ENCODE assay signal across 10 mouse cellular contexts in the genomic region with DNA sequence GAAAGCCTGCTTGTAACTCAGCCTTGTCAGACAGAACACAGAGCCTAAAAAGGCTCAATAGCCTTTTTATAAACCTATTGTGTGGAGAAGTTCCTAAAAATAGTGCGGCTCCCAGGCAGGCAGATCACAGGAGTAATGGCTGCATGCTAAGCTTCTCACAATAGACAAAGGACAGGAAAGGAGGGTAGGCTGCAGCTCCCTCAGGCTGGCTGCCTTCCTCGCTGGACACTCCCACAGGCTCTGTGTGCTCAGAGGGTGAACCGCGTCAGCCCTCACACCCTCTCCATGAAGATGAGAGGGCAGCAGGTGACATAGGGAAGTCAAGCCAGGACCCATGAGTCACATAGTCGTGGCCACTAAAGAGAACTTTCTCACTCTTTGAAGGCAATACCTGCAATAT. TPM values are rescaled to one million over a fixed set of nuclear protein-coding genes. Genes with fewer than 3 reads are reported as not detected.
DNase-seq lines count a peak whose midpoint lies in the region; ATAC-seq lines count a peak whose summit lies in the region.
"Had no signal": no experiment of that assay in that cellular context is flagged by ENCODE, and none has a peak within 500 bp of the region (broad histone marks: within the 10 kb centered on the region; RNA-seq: fewer than 3 reads in every experiment).

No protein-coding gene starts in this region.

- peak; percentile 61 to 74 for DNase-seq in heart, adult 18-20 months
- DNase-seq in heart, postnatal 36 days, result no peak
- no peak for DNase-seq in right cerebral cortex, postnatal 4 days
- DNase-seq in cerebellum, adult 9-10 months, result no peak
- DNase-seq in gastrocnemius, adult 8-10 months (ENCODE audit: low spot score in 2 of 2), result no peak

- peak overlapping the region; percentile 45; the same call in 1 of the 2 replicates for H3K27ac ChIP-seq in embryonic facial prominence, embryonic 15.5 days (replicated peaks)
- peak overlapping the region; percentile 60; the same call in 1 of the 2 replicates for H3K27ac ChIP-seq in hindbrain, embryonic 12.5 days
- peak overlapping the region; percentile 69 for H3K27ac ChIP-seq in midbrain, embryonic 12.5 days (replicated peaks)
- H3K27ac ChIP-seq: limb, embryonic 12.5 days had no signal

- H3K27me3 ChIP-seq in embryonic facial prominence, embryonic 15.5 days, result no peaks in the 10 kb centered on the region; the same call in 1 of the 2 replicates
- no peaks in the 10 kb centered on the region for H3K27me3 ChIP-seq in hindbrain, embryonic 12.5 days
- peaks cover 7% of the 10 kb centered on the region; the same call in 1 of the 2 replicates for H3K27me3 ChIP-seq in midbrain, embryonic 12.5 days
- H3K27me3 ChIP-seq: CH12.LX; limb, embryonic 12.5 days had no signal

- H3K36me3 ChIP-seq in embryonic facial prominence, embryonic 15.5 days, result no peaks in the 10 kb centered on the region
- H3K36me3 ChIP-seq in hindbrain, embryonic 12.5 days, result no peaks in the 10 kb centered on the region
- H3K36me3 ChIP-seq in midbrain, embryonic 12.5 days, result 0 out of 2 replicates have a peak, but pooled peaks cover 3% of the 10 kb centered on the region
- H3K36me3 ChIP-seq: limb, embryonic 12.5 days had no signal

- intact Hi-C loops in heart, postnatal 36 days (cut with DNase I), result loop anchor here (5.0 kb wide), 1 partner anchor 53 kb away; the partner anchor contains the start of gene Sipa1l2

- no peak for ATAC-seq in embryonic facial prominence, embryonic 15.5 days (ENCODE audit: insufficient number of reproducible peaks, low FRiP score, low TSS enrichment, low read depth)
- ATAC-seq in hindbrain, embryonic 12.5 days (ENCODE audit: low FRiP score), result no peak
- ATAC-seq in midbrain, embryonic 12.5 days (ENCODE audit: low FRiP score, low read depth), result 0 out of 2 replicates have a peak, but pooled peaks have one; percentile 14

- H3K4me3 ChIP-seq in embryonic facial prominence, embryonic 15.5 days (replicated peaks), result no peak overlapping the region
- no peak overlapping the region for H3K4me3 ChIP-seq in hindbrain, embryonic 12.5 days
- no peak overlapping the region for H3K4me3 ChIP-seq in midbrain, embryonic 12.5 days
- H3K4me3 ChIP-seq: limb, embryonic 12.5 days had no signal

- H3K9me3 ChIP-seq in embryonic facial prominence, embryonic 15.5 days (replicated peaks), result no peaks in the 10 kb centered on the region
- H3K9me3 ChIP-seq in hindbrain, embryonic 12.5 days (replicated peaks), result no peaks in the 10 kb centered on the region
- H3K9me3 ChIP-seq in midbrain, embryonic 12.5 days, result no peaks in the 10 kb centered on the region; the same call in 1 of the 2 replicates
- H3K9me3 ChIP-seq: limb, embryonic 12.5 days had no signal

- 34% methylated on average over 5 of the region's 5 CpGs for WGBS in embryonic facial prominence, embryonic 15.5 days
- WGBS in hindbrain, embryonic 12.5 days, result 21% methylated on average over 5 of the region's 5 CpGs
- WGBS in midbrain, embryonic 12.5 days, result 13% methylated on average over 5 of the region's 5 CpGs

- peaks cover 35% of the 10 kb centered on the region for H3K4me1 ChIP-seq in embryonic facial prominence, embryonic 15.5 days
- H3K4me1 ChIP-seq in hindbrain, embryonic 12.5 days, result peaks cover 54% of the 10 kb centered on the region
- peaks cover 59% of the 10 kb centered on the region for H3K4me1 ChIP-seq in midbrain, embryonic 12.5 days

- H3K9ac ChIP-seq in embryonic facial prominence, embryonic 15.5 days, result no peak overlapping the region
- no peak overlapping the region for H3K9ac ChIP-seq in hindbrain, embryonic 12.5 days
- peak overlapping the region; percentile 7; the same call in 1 of the 2 replicates for H3K9ac ChIP-seq in midbrain, embryonic 12.5 days (replicated peaks)
- H3K9ac ChIP-seq: limb, embryonic 12.5 days had no signal

- no peak overlapping the region for H3K4me2 ChIP-seq in embryonic facial prominence, embryonic 15.5 days (replicated peaks)
- H3K4me2 ChIP-seq in hindbrain, embryonic 12.5 days (replicated peaks), result no peak overlapping the region
- H3K4me2 ChIP-seq in midbrain, embryonic 12.5 days (replicated peaks), result no peak overlapping the region
- H3K4me2 ChIP-seq: limb, embryonic 12.5 days had no signal

RNA-seq across cellular contexts. Expression of gene Sipa1l2, which starts 55.7 kb away (rescaled TPM):
- 10 to 100 TPM; 37.9 to 42.2 TPM for total RNA-seq in heart, adult 18-20 months (2021)
- 10 to 100 TPM; 36.4 to 40.7 TPM for total RNA-seq in heart, postnatal 36 days (2021)
- 12.6 and 12.8 TPM in 2 replicates for polyA plus RNA-seq in embryonic facial prominence, embryonic 15.5 days (2015; fragmentation: Nextera tagmentation; extraction: Ambion mirVana)
- 36.4 and 37.5 TPM in 2 replicates for polyA plus RNA-seq in hindbrain, embryonic 12.5 days (2016; fragmentation: Nextera tagmentation; extraction: Ambion mirVana)
- 43.7 and 45.4 TPM in 2 replicates for polyA plus RNA-seq in midbrain, embryonic 12.5 days (2016; fragmentation: Nextera tagmentation; extraction: Ambion mirVana)
- total RNA-seq in gastrocnemius, adult 8-10 months (2022), result 1 to 10 TPM; 3.9 to 5.4 (median 4.5) TPM

Comparison
In these comparisons a context has a peak if more than half of its experiments do, and no peak if none do; other contexts are left out.
1. DNase-seq: peak in heart, adult 18-20 months (2 of 2); none in heart, postnatal 36 days (0 of 2), right cerebral cortex, postnatal 4 days (single experiment), cerebellum, adult 9-10 months (single experiment) and gastrocnemius, adult 8-10 months (0 of 2).
2. RNA of gene Sipa1l2, which starts 55.7 kb away (total RNA-seq): 37.9 to 42.2 TPM in heart, adult 18-20 months and 36.4 to 40.7 TPM in heart, postnatal 36 days; 3.9 to 5.4 TPM in gastrocnemius, adult 8-10 months; every median in the first group is over 4 times any median in the second.
3. Peak in every context shown above with its lines, with median percentiles within 50 percentile points of each other: H3K27ac ChIP-seq.